Mouse (Mus musculus): ENCODE results near the gene Hook2.

Hook2 gene

DNA sequence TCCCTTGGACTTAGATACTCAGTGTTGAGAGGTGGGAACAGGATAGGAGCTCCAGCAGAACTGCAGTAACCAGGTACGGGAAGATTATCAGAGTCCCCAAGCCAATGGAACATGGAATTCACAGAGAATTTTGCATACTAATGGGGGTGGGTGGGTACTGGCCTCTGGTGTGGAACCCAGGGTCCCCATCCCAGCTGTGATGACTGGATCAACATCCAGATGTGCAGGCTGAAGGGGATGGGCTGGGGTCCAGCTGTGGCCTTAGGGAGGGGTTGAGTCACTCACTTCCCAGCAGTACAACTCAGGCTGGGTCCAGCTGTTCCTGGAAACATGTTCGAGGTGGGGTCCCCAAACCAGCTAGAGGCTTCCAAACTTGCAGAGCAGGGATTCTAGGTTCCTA lies 2.5 kb upstream of the Hook2 start:
- DNase-seq: no peak

DNA sequence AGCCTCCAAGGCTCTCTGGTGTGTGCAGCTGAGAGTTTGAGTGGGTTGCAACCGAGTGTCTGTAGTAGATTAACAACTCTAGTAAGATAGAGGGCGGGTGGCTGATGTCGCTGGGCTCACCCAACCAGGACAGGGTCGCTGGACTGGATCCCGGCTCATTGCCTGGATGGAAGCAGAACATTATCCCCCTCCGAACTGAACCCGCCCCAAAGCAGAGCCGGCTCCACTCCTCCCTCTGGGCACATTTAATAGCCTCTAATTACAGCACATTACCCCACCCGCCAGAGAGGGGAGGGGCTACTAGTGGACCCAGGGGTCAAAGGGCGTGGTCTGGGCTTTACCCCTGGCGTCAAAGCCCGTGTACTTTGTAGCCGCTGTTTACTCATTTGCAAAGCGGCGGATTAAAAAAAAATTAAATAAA lies 1.1 kb upstream of the Hook2 start:
- peak; percentile 92 to 93 for DNase-seq

DNA sequence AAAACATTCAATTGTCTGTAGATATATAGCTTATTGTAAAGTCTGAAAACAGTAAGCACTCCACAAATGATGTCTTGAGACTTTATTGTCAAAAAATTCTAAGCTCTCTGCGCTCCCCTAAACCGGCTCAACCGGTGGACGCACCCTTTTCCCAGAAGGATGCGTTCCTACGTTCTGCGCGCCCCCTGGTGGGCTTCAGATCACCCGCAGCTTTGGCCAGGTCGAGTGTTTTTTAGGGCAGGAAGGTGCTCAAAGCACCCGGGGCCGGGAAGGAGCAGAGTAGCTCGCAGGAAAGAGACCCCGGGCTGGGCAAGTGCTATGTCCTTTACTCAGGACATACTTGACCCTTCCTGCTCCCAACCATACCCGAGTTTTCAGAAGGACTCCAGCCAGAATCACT lies 593 bp upstream of the Hook2 start:
- DNase-seq: peak; percentile 92 to 95

DNA sequence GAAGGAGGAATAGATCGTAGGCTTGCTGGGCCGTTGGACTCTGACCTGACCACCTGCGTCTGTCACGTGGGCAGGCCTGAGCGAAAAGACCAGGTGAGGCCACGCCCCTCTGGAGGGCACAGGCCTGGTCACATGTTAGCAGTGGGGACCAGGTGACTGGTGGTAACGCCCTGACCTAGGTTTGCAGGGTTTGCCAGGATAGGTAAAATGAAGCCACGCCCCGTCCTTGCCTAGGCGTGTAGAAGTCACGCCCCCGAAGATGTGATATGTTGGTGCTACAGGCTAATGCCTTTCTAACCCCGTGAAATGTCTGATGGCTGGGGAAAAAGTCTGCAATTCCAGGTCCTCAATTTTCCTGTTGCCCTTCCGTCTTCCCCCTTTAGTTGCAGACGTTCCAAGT lies 433 bp downstream of the Hook2 start:
- peak; percentile 95 to 96 for DNase-seq

DNA sequence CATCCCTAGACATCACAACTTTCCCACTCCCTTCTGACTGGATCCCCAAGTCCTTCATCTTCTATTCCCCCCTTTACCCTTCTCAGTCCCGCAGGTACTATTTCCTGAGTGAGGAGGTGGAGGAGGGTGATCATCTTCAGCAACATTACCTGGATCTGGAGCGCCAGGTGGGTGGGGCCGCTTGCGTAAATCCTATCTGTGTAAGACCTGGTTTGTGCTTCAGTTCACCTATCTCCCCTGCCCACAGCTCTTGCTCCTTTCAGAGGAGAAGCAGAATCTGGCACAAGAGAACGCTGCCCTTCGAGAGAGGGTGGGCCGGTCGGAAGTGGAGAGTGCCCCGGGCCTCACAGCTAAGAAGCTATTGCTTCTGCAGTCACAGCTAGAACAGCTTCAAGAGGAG lies 4.0 kb downstream of the Hook2 start:
- DNase-seq: no peak

DNA sequence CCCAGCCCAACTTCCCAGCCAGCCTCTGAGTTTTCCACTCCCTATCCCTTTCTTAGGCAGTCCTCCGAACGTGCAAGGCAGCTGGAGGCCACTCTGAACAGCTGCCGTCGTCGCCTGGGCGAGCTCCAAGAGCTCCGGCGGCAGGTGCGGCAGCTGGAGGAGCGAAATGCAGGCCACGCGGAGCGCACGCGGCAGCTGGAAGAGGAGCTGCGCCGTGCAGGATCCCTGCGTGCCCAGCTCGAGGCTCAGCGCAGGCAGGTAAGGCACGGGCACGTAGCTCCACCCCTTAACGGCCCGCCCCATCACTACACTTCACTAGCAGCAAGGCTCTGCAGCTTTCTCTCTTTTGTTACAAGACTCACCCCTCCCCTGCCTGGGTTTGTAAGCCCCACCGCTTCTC lies 5.3 kb downstream of the Hook2 start:
- no peak for DNase-seq

DNA sequence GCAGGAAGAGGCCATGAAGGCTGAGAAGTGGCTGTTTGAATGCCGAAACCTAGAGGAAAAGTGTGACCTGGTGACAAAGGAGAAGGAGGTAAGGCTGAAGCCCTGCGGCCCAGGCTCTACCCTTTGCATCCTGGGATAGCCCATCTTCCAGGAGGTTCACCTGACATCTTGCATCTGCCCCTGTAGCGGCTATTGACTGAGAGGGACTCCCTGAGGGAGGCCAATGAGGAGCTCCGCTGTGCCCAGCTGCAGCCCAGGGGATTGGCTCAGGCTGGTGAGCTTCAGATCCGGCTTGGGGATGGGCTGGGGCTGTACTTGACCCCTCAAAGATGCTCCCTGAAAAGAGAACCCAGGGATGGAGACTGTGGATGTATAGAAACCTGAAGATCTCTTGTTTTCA lies 6.6 kb downstream of the Hook2 start:
- no peak for DNase-seq

DNA sequence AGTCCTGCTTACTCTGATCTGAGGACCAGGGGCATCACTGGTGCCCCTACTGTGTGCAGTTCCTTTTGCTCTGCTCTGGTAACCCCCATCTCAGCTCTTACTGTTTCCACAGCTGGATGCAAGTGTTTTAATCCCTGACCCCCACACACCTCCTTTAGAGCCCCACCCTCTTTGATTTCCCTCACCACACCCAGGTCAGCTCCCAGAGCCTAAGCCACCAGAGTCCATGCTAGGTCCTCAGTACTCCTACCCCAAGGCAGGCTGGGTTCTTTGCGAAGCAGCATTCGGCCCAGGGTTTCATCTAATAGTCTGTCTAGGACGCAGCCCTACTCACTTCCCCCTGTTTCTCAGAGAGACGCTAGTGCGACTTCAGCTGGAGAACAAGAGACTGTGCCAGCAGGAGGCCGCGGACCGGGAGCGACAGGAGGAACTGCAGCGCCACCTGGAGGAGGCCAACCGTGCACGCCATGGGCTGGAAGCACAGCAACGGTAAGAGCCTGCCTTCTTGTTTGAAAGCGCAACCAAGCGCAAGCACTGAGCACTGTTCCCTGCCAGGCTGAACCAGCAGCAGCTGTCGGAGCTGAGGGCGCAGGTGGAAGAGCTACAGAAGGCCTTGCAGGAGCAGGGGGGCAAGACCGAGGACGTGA lies 7.4 kb downstream of the Hook2 start:
- DNase-seq: peak; percentile 75 to 90

DNA sequence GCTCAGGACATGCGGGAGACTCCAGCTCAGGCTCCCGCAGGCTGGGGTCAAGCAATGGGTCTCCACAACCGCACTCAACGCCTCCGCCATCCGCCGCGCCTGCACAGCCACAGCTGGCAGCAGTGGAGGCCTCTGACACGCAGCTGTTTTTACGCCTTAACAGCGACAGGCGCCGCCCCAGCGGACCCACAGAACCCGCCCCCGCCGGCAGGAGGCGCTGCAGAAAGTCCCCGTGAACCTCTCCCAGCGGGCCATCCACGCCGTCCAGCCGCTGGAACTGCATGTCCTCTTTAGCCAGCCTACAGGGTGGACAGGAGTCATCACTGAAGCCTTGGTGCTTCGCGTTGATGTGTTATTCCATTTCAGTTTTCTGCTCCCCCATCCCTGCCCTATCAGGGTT lies 17.3 kb downstream of the Hook2 start:
- peak in 1 of 2 experiments; percentile 54 for DNase-seq

DNA sequence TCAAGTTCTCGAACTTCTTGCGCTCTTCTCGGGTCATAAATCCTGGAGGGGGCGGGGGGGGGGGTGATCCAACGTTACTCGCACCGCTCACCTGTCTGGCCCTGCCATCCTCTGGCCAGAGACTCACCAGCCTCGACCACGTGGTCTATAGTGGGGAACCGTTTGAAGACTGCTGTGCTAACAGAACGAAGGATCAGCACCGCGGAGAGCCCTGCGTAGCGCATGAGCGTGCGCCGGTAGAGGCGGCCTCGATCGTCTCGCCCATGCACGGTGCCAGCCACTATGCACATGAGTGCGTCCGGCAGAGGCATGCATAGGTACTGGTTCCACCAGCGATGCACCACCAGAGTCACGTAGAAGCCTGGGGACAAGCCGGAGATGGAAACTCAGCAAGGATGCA lies 20.8 kb downstream of the Hook2 start:
- no peak for DNase-seq

DNA sequence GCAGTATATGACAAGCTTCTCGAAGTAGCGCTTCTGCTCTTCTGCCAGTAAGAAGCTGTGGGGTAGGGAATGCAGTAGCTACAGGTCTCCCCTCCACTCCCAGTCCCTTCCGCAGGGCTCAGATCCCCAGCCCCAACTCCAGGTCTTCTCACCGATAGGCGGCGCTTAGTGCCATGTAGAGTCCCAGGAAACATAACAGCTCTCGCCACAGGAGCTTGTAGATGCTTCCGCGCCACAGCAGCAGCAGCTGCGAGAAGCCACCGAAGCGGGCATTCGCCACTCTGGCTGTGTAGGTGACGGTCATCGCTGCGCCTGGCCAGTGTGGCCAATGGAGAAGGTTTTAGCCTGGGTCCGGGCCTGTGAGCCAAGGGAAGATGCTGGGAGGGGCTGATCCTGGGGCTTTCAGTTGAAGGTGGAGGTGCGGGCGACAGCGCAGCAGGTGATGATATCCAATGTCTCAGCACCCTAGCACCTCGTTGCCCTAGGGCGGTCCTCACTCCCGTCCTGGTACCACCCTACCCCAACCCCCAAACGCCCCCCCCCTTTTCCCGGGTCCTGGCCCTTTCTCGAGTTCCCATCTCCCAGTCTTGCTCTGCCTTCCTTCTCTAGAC lies 22.9 kb downstream of the Hook2 start:
- DNase-seq: peak; percentile 63 to 80

DNA sequence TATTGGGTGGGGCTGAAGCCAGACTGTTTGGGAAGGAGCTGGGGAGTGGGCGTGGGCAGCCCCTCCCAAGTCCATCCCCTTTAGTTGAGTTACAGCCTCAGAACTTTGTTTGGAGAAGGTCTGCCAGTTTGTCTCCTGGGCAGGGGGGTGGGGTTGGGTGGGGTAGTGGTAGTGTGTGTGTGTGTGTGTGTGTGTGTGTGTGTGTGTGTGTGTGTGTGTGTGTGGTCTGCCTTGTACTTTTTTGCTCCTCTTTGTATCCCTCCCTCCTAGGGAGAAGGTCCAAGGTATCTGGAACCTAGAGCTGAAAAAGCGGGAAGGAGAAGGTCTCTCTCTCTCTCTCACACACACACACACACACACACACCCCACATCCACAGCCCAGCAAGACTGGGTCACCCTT lies 24.0 kb downstream of the Hook2 start, which contains the start of gene Best2:
Gene Best2, minus strand, starts transcription at position 101 of the 400 bp plus-strand sequence.
- no peak for DNase-seq

DNA sequence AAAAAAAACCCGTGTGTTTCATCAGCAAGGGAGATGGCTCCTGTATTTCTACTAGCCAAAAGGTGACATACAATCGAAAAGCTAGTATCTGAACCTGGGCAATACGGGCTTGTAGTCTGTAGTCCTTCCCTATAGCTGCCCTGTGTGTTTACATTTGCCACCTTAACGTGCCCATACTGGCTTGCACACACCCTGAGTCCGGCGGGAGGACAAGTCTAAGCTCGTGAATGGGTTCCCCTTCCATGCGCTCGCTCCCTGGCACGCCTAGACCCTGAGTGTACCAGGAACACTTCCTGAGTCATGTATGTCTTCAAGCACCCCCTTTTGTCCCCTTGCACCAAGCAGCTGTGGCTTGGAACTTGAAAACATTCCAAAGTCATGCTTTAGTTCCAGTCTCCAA lies 26.3 kb downstream of the Hook2 start:
- DNase-seq: no peak

DNA sequence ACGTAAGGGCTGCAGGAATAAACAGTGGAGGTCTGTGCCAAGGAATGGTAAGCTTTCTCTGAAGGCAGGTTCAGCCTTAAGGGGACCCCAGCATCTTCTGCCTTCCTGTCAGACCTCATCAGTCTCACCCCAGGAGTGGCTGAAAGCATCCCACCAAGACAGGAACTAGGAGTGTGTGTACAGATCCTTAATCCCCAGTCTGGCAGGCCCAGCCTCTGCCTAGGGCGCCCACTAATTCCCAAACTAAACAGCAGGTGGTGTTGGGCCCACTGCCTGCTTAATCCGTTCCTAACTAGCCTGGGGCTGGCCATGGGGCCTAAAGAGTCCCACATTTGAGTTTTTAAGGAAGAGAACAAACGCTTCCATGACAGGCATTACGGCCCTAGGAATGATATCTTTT lies 26.8 kb downstream of the Hook2 start:
- no peak for DNase-seq

DNA sequence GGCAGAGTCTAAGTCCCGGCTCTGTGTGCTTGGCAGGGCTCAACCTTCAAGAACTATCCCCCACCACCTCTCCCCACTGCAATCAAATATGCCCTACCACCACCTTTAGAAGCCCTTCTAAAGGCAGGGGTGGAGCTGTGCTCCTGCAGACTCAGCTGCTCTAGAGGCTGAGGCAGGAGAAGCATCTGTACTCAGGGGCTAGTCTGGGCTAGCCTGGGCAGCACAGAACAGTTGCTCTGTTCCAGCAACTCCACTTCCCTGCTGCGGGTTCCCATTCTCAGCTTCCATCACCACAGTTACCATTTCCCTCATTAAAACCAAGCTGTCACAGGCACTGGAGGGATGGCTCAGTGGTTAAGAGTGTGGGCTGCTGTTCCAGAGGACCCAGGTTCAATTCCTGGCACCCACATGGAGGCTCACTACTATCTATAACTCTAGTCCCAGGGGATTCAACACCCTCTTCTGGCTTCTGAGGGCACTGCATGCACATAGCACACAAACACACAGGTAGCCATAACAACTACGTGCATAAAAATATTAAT lies 31.2 kb downstream of the Hook2 start:
- DNase-seq: no peak

DNA sequence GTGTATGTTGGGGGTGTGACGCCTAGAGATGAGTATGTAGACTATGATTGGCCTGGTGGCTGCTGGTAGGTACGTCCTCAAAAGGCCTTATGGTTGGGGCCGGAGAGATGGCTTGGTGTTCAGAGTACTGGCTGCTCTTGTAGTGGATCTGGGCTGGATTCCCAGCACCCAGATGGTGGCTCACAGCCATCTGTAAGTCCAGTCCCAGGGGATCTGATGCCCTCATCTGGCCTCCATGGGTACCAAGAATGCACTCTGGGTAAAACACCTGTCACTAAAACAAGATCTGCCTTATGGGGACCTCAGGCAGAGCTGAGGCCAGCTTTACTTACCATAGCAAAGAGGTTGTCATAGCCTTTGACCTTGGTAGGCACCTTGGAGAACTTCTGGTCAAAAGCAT lies 33.4 kb downstream of the Hook2 start:
- DNase-seq: no peak

DNA sequence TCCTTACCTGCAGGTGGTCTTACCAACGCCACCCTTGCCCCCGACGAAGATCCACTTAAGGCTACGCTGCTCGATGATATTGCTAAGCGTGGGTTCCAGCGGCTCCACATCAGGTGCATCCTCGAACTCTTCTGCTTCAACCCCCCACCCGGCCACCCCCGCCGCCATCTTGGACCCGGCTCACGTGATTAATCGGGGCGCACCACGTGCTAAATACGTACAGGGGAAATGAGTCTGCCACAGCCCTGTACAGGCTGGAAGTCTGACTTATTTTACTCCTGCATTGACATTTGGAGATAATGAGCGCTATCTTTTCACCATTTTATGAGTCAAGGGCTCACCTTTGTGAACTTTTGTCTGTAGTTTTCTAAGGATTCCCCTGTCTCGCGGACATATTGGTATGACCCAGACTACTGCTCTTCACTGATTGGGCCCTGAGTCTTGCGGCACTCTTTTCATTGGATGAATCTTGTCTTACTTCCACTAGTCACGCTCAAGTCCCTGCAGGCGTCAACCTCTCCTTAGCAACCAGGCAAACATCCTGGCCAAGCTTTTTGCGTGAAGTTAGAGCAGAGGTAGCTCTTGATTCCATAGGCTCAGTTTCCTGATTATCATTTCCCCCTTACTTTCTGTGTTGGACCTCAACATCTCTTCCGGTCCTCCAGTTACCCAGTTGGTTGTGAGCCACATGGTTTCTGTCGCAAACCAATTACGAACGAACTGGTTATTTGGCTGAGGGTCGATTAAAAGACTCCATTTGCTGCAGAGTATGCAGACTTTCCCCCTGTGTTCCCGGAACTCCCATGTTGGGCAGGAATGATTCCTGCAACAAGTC lies 34.9 kb downstream of the Hook2 start, which contains the start of gene Asna1:
Gene Asna1, minus strand, starts transcription at position 184 of the 835 bp plus-strand sequence.
- DNase-seq: peak; percentile 84 to 91

DNA sequence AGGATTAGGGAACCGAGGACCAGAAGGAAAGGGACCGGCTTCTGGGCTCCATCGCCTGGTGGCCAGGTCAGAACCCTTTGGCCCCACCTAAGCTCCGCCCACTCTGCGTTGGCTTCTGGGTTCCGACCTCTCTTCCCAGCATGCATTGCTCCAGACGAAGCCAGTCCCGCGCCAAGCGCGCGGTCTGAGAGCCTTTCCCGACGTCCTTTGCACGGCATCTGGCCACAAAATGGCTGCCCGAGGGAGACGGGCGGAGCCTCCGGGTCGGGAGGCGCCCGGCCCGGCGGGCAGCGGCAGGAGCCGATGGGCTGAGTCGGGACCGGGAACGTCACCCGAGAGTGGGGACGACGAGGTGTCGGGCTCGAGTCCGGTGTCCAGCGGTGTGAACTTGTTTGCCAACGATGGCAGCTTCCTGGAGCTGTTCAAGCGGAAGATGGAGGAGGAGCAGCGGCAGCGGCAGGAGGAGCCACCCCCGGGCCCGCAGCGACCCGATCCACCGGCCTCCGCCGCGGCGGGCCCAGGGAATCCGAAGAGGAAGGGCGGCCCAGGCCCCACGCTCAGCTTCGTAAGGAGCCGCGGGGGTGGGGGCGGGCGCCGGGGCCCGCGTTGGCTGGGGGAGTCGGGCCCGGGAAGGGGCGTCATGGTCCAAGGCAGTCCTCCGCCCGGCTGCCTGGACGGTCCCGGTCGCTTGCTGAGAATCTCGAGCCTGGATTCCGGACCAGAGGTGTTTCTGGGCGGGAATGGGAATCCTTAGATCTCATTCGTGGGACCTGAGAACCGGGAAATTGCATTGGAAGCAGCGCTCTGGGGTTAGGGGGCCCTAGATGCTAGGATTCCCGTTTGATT lies 36.5 kb downstream of the Hook2 start, which contains the start of gene Trir:
Gene Trir, plus strand, starts transcription at position 154 of the 846 bp plus-strand sequence.
- peak; percentile 97 to 98 for DNase-seq

DNA sequence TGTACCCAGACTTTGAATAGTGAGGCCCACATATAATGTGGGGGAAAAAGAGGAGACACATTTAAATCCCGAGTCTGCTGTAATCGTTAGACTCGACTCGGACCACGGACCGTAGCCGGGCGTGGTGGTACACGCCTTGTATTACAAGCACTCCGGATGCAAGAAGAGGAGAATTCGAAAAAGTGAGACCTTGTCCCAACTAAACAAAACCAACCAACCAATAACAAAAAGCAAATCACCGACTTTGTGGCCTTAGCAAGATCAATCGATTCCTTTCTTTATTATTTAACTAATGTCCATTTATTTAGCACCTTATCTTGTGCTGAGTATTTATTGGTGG lies 37.1 kb downstream of the Hook2 start:
- DNase-seq: no peak

DNA sequence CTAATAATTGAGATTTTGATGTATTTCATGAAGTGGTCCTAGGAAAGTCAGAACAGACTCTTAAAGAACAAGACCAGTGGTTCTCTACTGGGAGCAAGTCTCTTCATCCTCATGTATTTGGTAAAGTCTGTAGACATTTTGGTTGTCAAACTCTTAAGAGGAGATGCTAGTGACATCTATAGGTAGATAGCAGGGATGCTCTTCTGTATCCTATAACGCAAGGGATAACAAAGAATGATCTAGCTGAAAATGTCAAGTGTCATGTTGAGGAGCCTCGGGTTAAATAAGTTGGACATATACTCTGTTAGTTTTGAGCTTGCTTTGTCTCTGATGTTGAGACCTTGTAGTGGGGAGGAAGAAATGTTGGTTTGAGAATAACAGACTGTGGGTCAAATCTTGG lies 37.5 kb downstream of the Hook2 start:
- DNase-seq: no peak

DNA sequence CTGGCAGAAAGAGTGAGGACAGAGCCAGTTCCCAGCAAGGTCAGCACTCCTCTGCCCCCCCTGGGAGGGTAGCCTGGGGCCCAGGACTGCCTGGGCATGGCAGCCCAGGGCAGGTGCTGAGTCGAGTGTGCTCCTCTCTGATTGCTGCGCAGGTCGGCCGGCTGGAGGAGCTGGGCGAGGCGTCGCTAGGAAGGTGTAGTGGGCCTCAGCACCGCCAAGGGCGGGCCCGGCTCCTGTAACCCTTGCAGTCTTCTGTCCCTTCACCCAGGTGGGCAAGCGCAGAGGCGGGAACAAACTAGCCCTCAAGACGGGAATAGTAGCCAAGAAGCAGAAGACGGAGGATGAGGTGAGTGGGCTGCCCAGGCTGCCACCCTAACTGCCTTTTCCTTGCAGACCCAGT lies 38.9 kb downstream of the Hook2 start:
- no peak for DNase-seq

DNA sequence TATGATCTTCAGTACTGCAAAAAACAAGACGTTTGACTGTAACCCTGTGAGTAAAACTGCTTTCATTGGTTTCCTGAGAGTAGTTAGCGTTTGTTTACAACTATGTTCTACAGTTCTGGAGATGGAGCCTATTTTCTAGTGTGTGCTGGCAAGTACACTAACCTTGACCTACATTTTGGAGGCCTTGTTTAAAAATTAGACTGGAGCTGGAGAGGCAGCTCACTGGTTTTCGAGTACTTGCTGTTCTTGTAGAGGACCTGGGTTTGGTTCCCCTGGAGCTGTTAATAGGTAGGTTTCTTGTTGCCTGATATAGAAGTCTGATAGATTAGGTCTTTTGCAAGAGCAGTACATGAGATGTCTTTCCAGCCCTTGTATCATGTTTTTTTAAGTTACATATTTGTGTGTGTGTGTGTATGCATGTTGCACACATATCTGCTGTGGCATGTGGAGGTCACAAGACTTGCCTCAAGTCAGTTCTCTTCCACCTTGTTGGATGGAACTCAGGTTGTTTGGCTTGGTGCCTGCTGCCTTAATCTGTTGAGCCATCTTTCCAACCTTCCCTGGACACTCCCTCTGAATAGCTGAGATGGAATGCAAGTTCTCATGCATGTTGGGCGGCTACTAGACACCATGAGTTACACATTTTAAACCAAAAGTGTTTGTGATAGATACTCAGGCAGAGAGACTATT lies 42.4 kb downstream of the Hook2 start:
- DNase-seq: peak; percentile 59 to 66

Measured in kidney, adult 8-10 months (tissue).